Mouse (Mus musculus): Measurements from ENCODE around the gene Fzd7. TPM values are rescaled to one million over a fixed set of nuclear protein-coding genes. Genes with fewer than 3 reads are reported as not detected.

Fzd7 gene
- polyA plus RNA-seq, 1 experiment from 2014 or later: 2.8 TPM

DNA sequence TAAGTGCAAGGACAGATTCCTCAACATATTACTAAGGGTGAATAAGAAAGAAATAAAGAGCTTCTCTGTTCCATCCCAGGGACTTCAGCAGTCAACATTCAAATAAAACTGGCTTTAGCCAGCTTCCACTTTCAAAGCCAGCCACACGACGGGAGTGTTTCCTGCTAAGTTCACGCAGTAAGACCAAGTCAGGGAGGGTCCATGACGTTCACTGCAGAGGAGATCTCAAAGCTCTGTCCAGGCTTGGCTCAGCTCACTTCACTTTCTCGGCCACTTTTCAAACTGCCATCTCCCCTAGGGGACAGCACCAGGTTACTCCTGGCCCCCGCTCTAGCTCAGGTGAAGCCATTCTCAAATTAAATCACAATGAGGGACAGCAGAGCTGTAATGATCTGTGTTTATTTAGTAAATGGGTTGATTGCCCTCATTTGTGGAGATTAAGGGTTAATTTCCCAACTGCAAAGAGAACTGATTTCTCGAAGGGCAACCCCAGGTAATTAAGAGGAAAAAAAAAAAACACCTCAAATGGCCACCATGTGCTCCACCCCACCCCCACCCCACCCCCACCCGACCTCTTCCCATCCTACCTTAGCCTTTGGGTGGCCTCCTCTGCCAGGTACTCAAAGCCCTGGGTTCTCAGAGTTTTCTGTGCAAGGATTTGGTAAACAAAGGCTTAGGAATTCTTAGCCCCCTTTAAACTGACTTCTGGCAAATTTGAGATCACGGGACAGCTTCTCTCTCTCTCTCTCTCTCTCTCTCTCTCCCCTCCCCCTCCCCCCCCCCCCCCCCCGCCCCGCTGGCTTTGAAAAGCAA lies 9.7 kb upstream of the Fzd7 start:
- no peak overlapping the region for H3K4me2 ChIP-seq
- ATAC-seq (ENCODE audit: low FRiP score, low read depth): no peak
- 17% methylated on average over 9 of the region's 11 CpGs for WGBS

GRCm38 (mm10) chr1:59473181-59473555 lies 9.1 kb upstream of the Fzd7 start:
- Histone ChIP-seq H3K4me3 (no peak overlapping the region), H3K9ac (no peak overlapping the region), H3K4me1 (replicated peaks) (0 out of 2 replicates have a peak, but pooled peaks cover 9% of the 10 kb centered on the region), H3K9me3 (no peaks in the 10 kb centered on the region), H3K4me2 (no peak overlapping the region), H3K27me3 (no peaks in the 10 kb centered on the region), H3K36me3 (no peaks in the 10 kb centered on the region), H3K27ac (replicated peaks) (no peak overlapping the region)
- ATAC-seq (ENCODE audit: low FRiP score, low read depth): no peak
- 21% methylated on average over 4 of the region's 4 CpGs for WGBS

More for the DNA sequence above, 9.7 kb upstream of the Fzd7 start:
- 0 out of 2 replicates have a peak, but pooled peaks cover 9% of the 10 kb centered on the region for H3K4me1 ChIP-seq (replicated peaks)
- H3K9me3 ChIP-seq: no peaks in the 10 kb centered on the region
- no peak overlapping the region for H3K4me3 ChIP-seq
- no peaks in the 10 kb centered on the region for H3K27me3 ChIP-seq
- H3K9ac ChIP-seq: no peak overlapping the region
- no peak overlapping the region for H3K27ac ChIP-seq (replicated peaks)
- H3K36me3 ChIP-seq: no peaks in the 10 kb centered on the region

GRCm38 (mm10) chr1:59475618-59476017 lies 6.6 kb upstream of the Fzd7 start:
- Histone ChIP-seq H3K27me3 (0 out of 2 replicates have a peak, but pooled peaks cover under 1% of the 10 kb centered on the region), H3K36me3 (no peaks in the 10 kb centered on the region), H3K4me2 (no peak overlapping the region), H3K4me1 (replicated peaks) (0 out of 2 replicates have a peak, but pooled peaks cover 5% of the 10 kb centered on the region), H3K9me3 (no peaks in the 10 kb centered on the region), H3K4me3 (no peak overlapping the region), H3K27ac (replicated peaks) (no peak overlapping the region), H3K9ac (no peak overlapping the region)
- ATAC-seq (ENCODE audit: low FRiP score, low read depth): no peak
- WGBS: 41% methylated on average over 2 of the region's 2 CpGs

- Histone ChIP-seq H3K4me3 (no peak overlapping the region), H3K27me3 (0 out of 2 replicates have a peak, but pooled peaks cover 10% of the 10 kb centered on the region), H3K4me2 (no peak overlapping the region), H3K4me1 (replicated peaks) (peaks cover 28% of the 10 kb centered on the region), H3K9me3 (no peaks in the 10 kb centered on the region), H3K27ac (replicated peaks) (no peak overlapping the region), H3K9ac (no peak overlapping the region), H3K36me3 (no peaks in the 10 kb centered on the region)
- 79% methylated on average over 3 of the region's 3 CpGs for WGBS
- ATAC-seq (ENCODE audit: low FRiP score, low read depth): no peak
Measured at GRCm38 (mm10) chr1:59478911-59479310, 3.3 kb upstream of the Fzd7 start.

- 3% methylated on average over 23 of the region's 23 CpGs for WGBS
- no peaks in the 10 kb centered on the region for H3K9me3 ChIP-seq
- H3K4me1 ChIP-seq (replicated peaks): peaks cover 39% of the 10 kb centered on the region
- no peak overlapping the region for H3K9ac ChIP-seq
- no peaks in the 10 kb centered on the region for H3K36me3 ChIP-seq
- peak overlapping the region; percentile 73 for H3K27ac ChIP-seq (replicated peaks)
- no peak for ATAC-seq (ENCODE audit: low FRiP score, low read depth)
- H3K27me3 ChIP-seq: 0 out of 2 replicates have a peak, but pooled peaks cover 11% of the 10 kb centered on the region
- H3K4me3 ChIP-seq: peak overlapping the region; percentile 62
- H3K4me2 ChIP-seq: peak overlapping the region; percentile 97
Measured at GRCm38 (mm10) chr1:59480821-59481455, 1.3 kb upstream of the Fzd7 start.

DNA sequence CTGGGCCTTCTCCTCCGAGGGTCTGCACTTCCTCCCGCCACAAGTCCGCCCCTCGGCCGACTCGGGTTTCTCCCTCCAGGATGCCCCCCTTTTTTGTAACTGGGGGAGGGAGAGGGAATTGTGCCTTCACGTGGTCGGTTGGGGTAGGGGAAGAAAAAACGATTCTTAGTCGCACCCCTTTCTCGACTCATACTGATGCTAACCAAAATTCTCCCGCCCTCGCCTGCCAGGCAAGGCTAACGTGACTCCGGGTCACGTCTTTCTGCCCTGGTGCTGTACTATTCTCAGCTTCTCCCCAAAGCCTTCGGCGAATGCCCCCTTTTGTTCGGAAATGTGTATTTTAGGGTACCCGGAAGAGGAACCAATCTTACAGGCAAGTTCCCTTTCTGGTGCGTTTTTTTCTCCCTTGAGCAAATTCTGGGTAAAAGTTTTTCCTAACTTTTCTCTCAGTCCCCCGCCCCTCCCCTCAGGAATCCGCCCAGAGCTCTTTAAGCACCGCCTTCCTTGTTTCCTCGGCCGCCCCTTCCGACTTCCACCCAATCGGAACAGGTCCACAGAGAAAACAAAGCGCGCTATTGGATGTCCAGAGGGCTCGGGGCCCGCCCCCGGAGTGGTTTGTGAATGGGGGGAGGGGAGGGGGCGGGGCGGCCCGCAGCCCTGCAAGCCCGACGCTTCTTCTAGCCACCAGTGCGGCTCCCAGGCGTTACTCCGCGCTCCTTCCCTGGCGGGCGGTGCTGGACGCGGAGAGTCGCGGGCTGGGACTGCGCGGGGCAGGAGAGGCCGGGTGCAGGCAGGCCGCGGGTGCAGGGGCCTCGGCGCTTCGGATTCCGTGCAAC lies 550 bp upstream of the Fzd7 start:
- Histone ChIP-seq H3K36me3 (no peaks in the 10 kb centered on the region), H3K27ac (replicated peaks) (peak overlapping the region; percentile 75), H3K4me1 (replicated peaks) (peaks cover 42% of the 10 kb centered on the region), H3K9ac (peak overlapping the region; percentile 58), H3K27me3 (0 out of 2 replicates have a peak, but pooled peaks cover 11% of the 10 kb centered on the region), H3K4me3 (peak overlapping the region; percentile 62), H3K4me2 (peak overlapping the region; percentile 97), H3K9me3 (no peaks in the 10 kb centered on the region)
- under 1% methylated on average over 54 of the region's 57 CpGs for WGBS
- ATAC-seq (ENCODE audit: low FRiP score, low read depth): peak; percentile 92

DNA sequence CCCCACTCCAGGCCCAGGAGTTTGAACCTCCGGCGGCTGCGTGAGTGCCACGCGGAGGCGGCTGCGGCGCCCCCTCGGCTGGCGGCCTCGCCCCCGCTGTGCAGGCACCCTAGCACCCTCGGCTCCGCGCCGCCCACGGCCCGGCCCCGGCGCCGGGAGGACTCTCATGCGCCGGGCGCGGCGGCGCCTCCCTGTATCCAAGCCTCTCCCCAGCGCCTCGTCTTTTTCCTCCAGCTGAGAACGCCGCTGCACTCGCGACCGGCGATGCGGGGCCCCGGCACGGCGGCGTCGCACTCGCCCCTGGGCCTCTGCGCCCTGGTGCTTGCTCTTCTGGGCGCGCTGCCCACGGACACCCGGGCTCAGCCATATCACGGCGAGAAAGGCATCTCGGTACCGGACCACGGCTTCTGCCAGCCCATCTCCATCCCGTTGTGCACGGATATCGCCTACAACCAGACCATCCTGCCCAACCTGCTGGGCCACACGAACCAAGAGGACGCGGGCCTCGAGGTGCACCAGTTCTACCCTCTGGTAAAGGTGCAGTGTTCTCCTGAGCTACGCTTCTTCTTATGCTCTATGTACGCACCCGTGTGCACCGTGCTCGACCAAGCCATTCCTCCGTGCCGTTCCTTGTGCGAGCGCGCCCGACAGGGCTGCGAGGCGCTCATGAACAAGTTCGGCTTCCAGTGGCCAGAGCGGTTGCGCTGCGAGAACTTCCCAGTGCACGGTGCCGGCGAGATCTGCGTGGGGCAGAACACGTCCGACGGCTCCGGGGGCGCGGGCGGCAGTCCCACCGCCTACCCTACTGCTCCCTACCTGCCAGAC lies 684 bp downstream of the Fzd7 start:
- Histone ChIP-seq H3K4me2 (peak overlapping the region; percentile 97), H3K36me3 (no peaks in the 10 kb centered on the region), H3K4me3 (peak overlapping the region; percentile 62), H3K4me1 (replicated peaks) (peaks cover 51% of the 10 kb centered on the region), H3K27me3 (0 out of 2 replicates have a peak, but pooled peaks cover 11% of the 10 kb centered on the region), H3K9me3 (no peaks in the 10 kb centered on the region), H3K9ac (peak overlapping the region; percentile 58), H3K27ac (replicated peaks) (peak overlapping the region; percentile 75)
- ATAC-seq (ENCODE audit: low FRiP score, low read depth): peak; percentile 7; the same call in 1 of the 2 replicates
- under 1% methylated on average over 84 of the region's 88 CpGs for WGBS

DNA sequence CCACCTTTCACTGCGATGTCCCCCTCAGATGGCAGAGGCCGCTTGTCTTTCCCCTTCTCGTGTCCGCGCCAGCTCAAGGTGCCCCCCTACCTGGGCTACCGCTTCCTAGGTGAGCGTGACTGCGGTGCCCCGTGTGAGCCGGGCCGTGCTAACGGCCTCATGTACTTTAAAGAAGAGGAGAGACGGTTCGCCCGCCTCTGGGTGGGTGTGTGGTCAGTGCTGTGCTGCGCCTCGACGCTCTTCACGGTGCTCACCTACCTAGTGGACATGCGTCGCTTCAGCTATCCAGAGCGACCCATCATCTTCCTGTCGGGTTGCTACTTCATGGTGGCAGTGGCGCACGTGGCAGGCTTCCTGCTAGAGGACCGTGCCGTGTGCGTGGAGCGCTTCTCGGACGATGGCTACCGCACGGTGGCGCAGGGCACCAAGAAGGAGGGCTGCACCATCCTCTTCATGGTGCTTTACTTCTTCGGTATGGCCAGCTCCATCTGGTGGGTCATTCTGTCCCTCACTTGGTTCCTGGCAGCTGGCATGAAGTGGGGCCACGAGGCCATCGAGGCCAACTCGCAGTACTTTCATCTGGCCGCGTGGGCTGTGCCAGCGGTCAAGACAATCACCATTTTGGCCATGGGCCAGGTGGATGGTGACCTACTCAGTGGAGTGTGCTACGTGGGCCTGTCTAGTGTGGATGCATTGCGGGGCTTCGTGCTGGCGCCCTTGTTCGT lies 1.5 kb downstream of the Fzd7 start:
- Histone ChIP-seq H3K4me2 (peak overlapping the region; percentile 97), H3K27ac (replicated peaks) (0 out of 2 replicates have a peak overlapping the region, but pooled peaks have one; percentile 6), H3K9me3 (no peaks in the 10 kb centered on the region), H3K4me1 (replicated peaks) (peaks cover 56% of the 10 kb centered on the region), H3K36me3 (no peaks in the 10 kb centered on the region), H3K4me3 (peak overlapping the region; percentile 62), H3K9ac (peak overlapping the region; percentile 58), H3K27me3 (0 out of 2 replicates have a peak, but pooled peaks cover 11% of the 10 kb centered on the region)
- 1% methylated on average over 46 of the region's 46 CpGs for WGBS
- ATAC-seq (ENCODE audit: low FRiP score, low read depth): peak; percentile 75

- Histone ChIP-seq H3K4me3 (peak overlapping the region; percentile 62), H3K27me3 (0 out of 2 replicates have a peak, but pooled peaks cover 11% of the 10 kb centered on the region), H3K4me1 (replicated peaks) (peaks cover 56% of the 10 kb centered on the region), H3K4me2 (peak overlapping the region; percentile 97), H3K36me3 (no peaks in the 10 kb centered on the region), H3K9ac (peak overlapping the region; percentile 1; the same call in 1 of the 2 replicates), H3K27ac (replicated peaks) (peak overlapping the region; percentile 47), H3K9me3 (no peaks in the 10 kb centered on the region)
- ATAC-seq (ENCODE audit: low FRiP score, low read depth): no peak; the same call in 1 of the 2 replicates
- WGBS: 10% methylated on average over 21 of the region's 21 CpGs
Measured at GRCm38 (mm10) chr1:59484314-59484713, 2.1 kb downstream of the Fzd7 start.
